Mouse (Mus musculus): Measurements from ENCODE around the gene Prelp. TPM values are rescaled to one million over a fixed set of nuclear protein-coding genes. Genes with fewer than 3 reads are reported as not detected.

Gene Prelp
- polyA plus RNA-seq, 1 experiment = 2.3 TPM

DNA sequence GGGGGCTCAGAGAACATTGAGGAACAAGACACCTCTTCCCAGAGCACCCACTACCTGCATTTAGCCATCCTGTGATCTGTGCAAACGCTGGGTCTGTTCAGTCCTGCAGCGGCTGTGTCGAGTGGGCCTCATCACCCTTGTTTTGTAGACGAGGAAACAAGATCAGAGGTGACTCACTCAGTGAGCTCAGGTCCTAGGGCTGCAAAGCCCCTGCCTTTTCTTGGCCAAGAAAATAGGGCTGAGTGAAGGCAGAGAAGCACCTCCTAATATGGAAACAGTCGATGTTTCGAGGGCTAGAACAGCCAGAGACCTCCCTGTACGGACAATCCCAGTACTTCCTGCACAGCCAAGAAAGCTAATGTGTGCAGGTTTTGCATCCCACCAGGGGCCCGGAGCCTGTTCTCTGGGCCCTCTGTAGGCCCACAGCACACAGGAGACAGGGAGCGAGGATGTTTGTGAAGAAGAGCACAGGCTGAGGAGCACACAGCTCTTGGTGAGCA is 22.1 kb downstream of the Prelp start:
- TF ChIP-seq MYOD1 (IDR thresholded peaks at IDR 0.05; ENCODE audit: control insufficient read depth in 1 of 3, insufficient read length in 2 of 3, low read depth in 2 of 3) (no peak), SRF (IDR thresholded peaks at IDR 0.05; ENCODE audit: control insufficient read depth, insufficient read length, low read depth) (peak; percentile 81), TCF12 (IDR thresholded peaks at IDR 0.05; ENCODE audit: insufficient read depth, poor library complexity, severe bottlenecking) (no peak), MAX (IDR thresholded peaks at IDR 0.05; ENCODE audit: low read depth) (no peak), E2F4 (IDR thresholded peaks at IDR 0.05; ENCODE audit: insufficient read depth) (no peak)
- H3K4me3 ChIP-seq = no peak overlapping the region
- no peaks in the 10 kb centered on the region for H3K27me3 ChIP-seq (ENCODE audit: control insufficient read depth, insufficient read depth, insufficient read length)
- no peak overlapping the region for H3ac ChIP-seq (ENCODE audit: control insufficient read depth, insufficient read length)
- peak overlapping the region; percentile 43 for H3K4me2 ChIP-seq (ENCODE audit: low read depth)
- no peaks in the 10 kb centered on the region for H3K79me2 ChIP-seq (ENCODE audit: control insufficient read depth, insufficient read depth)
- no peaks in the 10 kb centered on the region for H3K36me3 ChIP-seq (ENCODE audit: control insufficient read depth, insufficient read depth)

DNA sequence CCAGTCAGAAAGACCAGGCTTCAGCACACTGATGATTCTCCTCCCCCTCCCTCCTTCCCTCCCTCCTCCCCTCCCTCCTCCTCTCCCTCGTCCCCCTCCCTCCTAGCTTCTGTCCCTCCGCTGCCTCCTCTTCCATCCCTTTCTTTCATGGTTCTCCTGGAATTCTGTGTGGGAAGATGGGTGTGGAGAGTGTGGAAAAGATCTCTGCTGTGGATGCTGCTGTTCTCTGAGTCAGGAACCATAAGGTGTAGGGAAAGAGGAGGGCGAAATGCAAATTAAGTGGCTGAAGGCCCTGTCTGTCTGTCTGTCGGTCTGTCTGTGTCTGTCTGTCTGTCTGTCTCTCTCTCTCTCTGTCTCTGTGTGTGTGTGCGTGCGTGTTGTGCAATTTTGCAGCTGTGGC is 23.9 kb downstream of the Prelp start:
- no peak overlapping the region for H3K4me2 ChIP-seq (ENCODE audit: low read depth)
- H3K36me3 ChIP-seq (ENCODE audit: control insufficient read depth, insufficient read depth) = no peaks in the 10 kb centered on the region
- no peak overlapping the region for H3K4me3 ChIP-seq
- TF ChIP-seq POLR2AphosphoS2 (IDR thresholded peaks at IDR 0.05; ENCODE audit: insufficient read length, low read depth) (no peak), MAX (IDR thresholded peaks at IDR 0.05; ENCODE audit: low read depth) (no peak), CEBPB (IDR thresholded peaks at IDR 0.05; ENCODE audit: insufficient read depth, poor library complexity, severe bottlenecking) (no peak), USF1 (IDR thresholded peaks at IDR 0.05; ENCODE audit: low read depth) (no peak), REST (IDR thresholded peaks at IDR 0.05; ENCODE audit: insufficient read depth, insufficient read length) (no peak), POLR2A (IDR thresholded peaks at IDR 0.05; ENCODE audit: insufficient read length, low read depth) (no peak), MYOG (IDR thresholded peaks at IDR 0.05; ENCODE audit: control insufficient read depth in 1 of 3, insufficient read depth in 1 of 3, insufficient read length in 2 of 3, low read depth in 2 of 3) (no peak)
- H3K79me2 ChIP-seq (ENCODE audit: control insufficient read depth, insufficient read depth) = no peaks in the 10 kb centered on the region
- H3ac ChIP-seq (ENCODE audit: control insufficient read depth, insufficient read length) = no peak overlapping the region
- H3K27me3 ChIP-seq (ENCODE audit: control insufficient read depth, insufficient read depth, insufficient read length) = no peaks in the 10 kb centered on the region

DNA sequence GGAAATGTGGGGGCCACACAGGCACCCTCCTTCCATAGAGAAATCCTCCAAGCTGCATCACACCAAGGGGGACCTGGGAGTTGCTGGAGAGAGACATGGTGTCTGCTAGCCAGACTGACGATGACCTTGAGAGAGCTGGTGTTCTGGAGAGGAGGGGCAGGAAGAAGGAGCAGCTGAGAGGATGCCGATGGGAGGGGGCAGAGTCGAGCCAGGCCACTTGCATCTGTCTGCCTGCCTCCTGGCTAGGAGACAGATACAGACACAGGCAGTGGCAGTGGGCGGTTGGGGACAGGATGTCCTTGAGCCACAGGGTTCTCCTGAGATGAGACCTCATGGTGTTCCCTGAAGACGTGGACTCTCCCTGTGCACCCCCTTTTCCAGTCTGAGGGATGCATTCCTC is 29.7 kb downstream of the Prelp start:
- H3K27me3 ChIP-seq (ENCODE audit: control insufficient read depth, insufficient read depth, insufficient read length) = no peaks in the 10 kb centered on the region
- TF ChIP-seq MYOG (IDR thresholded peaks at IDR 0.05; ENCODE audit: control insufficient read depth in 1 of 3, insufficient read depth in 1 of 3, insufficient read length in 2 of 3, low read depth in 2 of 3) (peak in 2 of 3 experiments; percentile 40 to 79), SRF (IDR thresholded peaks at IDR 0.05; ENCODE audit: control insufficient read depth, insufficient read length, low read depth) (no peak), TCF12 (IDR thresholded peaks at IDR 0.05; ENCODE audit: insufficient read depth, poor library complexity, severe bottlenecking) (no peak), E2F4 (IDR thresholded peaks at IDR 0.05; ENCODE audit: insufficient read depth) (no peak), POLR2AphosphoS2 (IDR thresholded peaks at IDR 0.05; ENCODE audit: insufficient read length, low read depth) (no peak), CEBPB (IDR thresholded peaks at IDR 0.05; ENCODE audit: insufficient read depth, poor library complexity, severe bottlenecking) (no peak), TCF3 (IDR thresholded peaks at IDR 0.05; ENCODE audit: insufficient read length, low read depth) (no peak), USF1 (IDR thresholded peaks at IDR 0.05; ENCODE audit: low read depth) (no peak), MYOD1 (IDR thresholded peaks at IDR 0.05; ENCODE audit: control insufficient read depth in 1 of 3, insufficient read length in 2 of 3, low read depth in 2 of 3) (peak in 2 of 3 experiments; percentile 80 to 91)
- no peak overlapping the region for H3K4me3 ChIP-seq
- no peaks in the 10 kb centered on the region for H3K36me3 ChIP-seq (ENCODE audit: control insufficient read depth, insufficient read depth)
- no peak overlapping the region for H3ac ChIP-seq (ENCODE audit: control insufficient read depth, insufficient read length)
- H3K79me2 ChIP-seq (ENCODE audit: control insufficient read depth, insufficient read depth) = no peaks in the 10 kb centered on the region
- H3K4me2 ChIP-seq (ENCODE audit: low read depth) = no peak overlapping the region

DNA sequence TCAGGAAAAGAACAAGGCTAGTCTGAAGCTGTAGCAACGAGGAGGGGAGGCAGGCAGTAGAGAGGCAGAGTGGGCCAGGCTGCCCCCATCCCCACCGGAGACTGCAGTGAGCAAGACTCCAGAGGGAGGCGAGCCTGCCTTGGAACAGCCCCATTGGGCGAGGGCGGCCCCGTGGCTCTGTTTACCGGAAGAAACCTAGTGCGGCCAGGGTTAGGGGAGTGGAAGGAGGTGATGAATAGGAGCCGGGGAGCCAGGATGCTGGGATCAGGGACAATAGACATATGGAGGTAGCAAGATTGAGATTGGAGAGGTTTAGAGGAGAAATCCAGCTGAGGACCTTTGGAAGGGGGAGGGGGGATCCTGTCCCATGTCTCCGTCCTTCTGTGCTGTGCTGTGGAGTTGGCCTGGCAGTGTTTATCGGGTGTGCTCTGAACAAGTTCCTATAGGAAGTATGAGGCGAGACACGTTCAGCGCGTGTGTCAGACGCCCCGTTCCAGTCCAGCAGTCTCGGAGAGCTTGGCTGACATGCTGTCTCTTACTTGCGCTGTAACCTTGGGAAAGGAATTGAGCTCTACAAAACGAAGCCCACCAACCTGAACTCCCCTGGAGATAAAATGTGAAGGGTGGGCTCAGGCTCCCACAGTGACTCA is 31.1 kb downstream of the Prelp start:
- TF ChIP-seq E2F4 (IDR thresholded peaks at IDR 0.05; ENCODE audit: insufficient read depth) = no peak
- TF ChIP-seq TCF12 (IDR thresholded peaks at IDR 0.05; ENCODE audit: insufficient read depth, poor library complexity, severe bottlenecking) = no peak
- no peak for TF ChIP-seq TCF3 (IDR thresholded peaks at IDR 0.05; ENCODE audit: insufficient read length, low read depth)
- no peak for TF ChIP-seq SRF (IDR thresholded peaks at IDR 0.05; ENCODE audit: control insufficient read depth, insufficient read length, low read depth)
- TF ChIP-seq CEBPB (IDR thresholded peaks at IDR 0.05; ENCODE audit: insufficient read depth, poor library complexity, severe bottlenecking) = no peak
- TF ChIP-seq MYOG (IDR thresholded peaks at IDR 0.05; ENCODE audit: control insufficient read depth in 1 of 3, insufficient read depth in 1 of 3, insufficient read length in 2 of 3, low read depth in 2 of 3) = no peak
- TF ChIP-seq MYOD1 (IDR thresholded peaks at IDR 0.05; ENCODE audit: control insufficient read depth in 1 of 3, insufficient read length in 2 of 3, low read depth in 2 of 3) = no peak
- TF ChIP-seq POLR2A (IDR thresholded peaks at IDR 0.05; ENCODE audit: insufficient read length, low read depth) = no peak
- no peak for TF ChIP-seq USF1 (IDR thresholded peaks at IDR 0.05; ENCODE audit: low read depth)
- no peak for TF ChIP-seq POLR2AphosphoS2 (IDR thresholded peaks at IDR 0.05; ENCODE audit: insufficient read length, low read depth)
- no peaks in the 10 kb centered on the region for H3K27me3 ChIP-seq (ENCODE audit: control insufficient read depth, insufficient read depth, insufficient read length)
- H3K4me3 ChIP-seq = no peak overlapping the region
- no peak overlapping the region for H3K4me2 ChIP-seq (ENCODE audit: low read depth)
- no peaks in the 10 kb centered on the region for H3K79me2 ChIP-seq (ENCODE audit: control insufficient read depth, insufficient read depth)
- H3K36me3 ChIP-seq (ENCODE audit: control insufficient read depth, insufficient read depth) = no peaks in the 10 kb centered on the region
- no peak overlapping the region for H3ac ChIP-seq (ENCODE audit: control insufficient read depth, insufficient read length)

DNA sequence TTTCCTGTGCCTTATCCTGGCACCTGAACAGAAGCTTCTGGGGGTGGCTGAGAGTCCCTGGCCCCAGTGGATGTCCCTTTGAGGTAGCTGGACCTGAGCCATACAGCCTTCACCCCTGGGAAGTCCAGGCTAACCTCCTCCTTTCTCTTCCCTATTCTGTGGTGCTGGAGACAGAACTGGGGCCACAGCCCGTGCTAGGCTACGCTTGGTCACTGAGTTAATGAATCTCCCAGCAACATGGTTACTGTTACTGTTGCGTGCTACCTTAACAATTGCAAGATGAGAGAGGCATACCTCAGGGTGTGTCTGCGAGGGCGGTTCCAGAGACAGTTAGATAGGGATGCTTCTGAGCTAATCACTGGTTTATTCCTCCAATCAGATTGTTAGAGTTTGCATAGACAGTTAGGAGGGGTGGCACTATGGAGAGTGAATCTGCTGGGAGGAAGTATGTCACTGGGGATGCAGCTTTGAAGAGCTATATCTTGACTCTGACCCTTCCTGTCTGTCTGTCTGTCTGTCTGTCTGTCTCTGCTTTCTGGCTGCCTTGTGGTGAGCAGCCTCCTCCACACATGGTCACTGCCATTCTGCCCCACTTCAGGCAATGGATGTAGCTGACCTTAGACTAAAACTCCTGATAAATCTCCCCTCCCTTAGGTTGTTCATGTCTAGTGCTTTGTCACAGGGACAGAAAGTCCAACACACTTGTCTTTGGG is 33.5 kb downstream of the Prelp start:
- TF ChIP-seq REST (IDR thresholded peaks at IDR 0.05; ENCODE audit: insufficient read depth, insufficient read length) = no peak
- no peak for TF ChIP-seq MYOG (IDR thresholded peaks at IDR 0.05; ENCODE audit: control insufficient read depth in 1 of 3, insufficient read depth in 1 of 3, insufficient read length in 2 of 3, low read depth in 2 of 3)
- TF ChIP-seq POLR2A (IDR thresholded peaks at IDR 0.05; ENCODE audit: insufficient read length, low read depth) = no peak
- TF ChIP-seq MAX (IDR thresholded peaks at IDR 0.05; ENCODE audit: low read depth) = no peak
- TF ChIP-seq USF1 (IDR thresholded peaks at IDR 0.05; ENCODE audit: low read depth) = no peak
- TF ChIP-seq E2F4 (IDR thresholded peaks at IDR 0.05; ENCODE audit: insufficient read depth) = no peak
- TF ChIP-seq POLR2AphosphoS2 (IDR thresholded peaks at IDR 0.05; ENCODE audit: insufficient read length, low read depth) = no peak
- no peak for TF ChIP-seq SRF (IDR thresholded peaks at IDR 0.05; ENCODE audit: control insufficient read depth, insufficient read length, low read depth)
- TF ChIP-seq TCF12 (IDR thresholded peaks at IDR 0.05; ENCODE audit: insufficient read depth, poor library complexity, severe bottlenecking) = no peak
- no peak for TF ChIP-seq CEBPB (IDR thresholded peaks at IDR 0.05; ENCODE audit: insufficient read depth, poor library complexity, severe bottlenecking)
- no peak for TF ChIP-seq MYOD1 (IDR thresholded peaks at IDR 0.05; ENCODE audit: control insufficient read depth in 1 of 3, insufficient read length in 2 of 3, low read depth in 2 of 3)
- TF ChIP-seq TCF3 (IDR thresholded peaks at IDR 0.05; ENCODE audit: insufficient read length, low read depth) = no peak
- H3K27me3 ChIP-seq (ENCODE audit: control insufficient read depth, insufficient read depth, insufficient read length) = no peaks in the 10 kb centered on the region

More for the DNA sequence above, 33.5 kb downstream of the Prelp start:
- H3K4me2 ChIP-seq (ENCODE audit: low read depth) = no peak overlapping the region
- no peak overlapping the region for H3K4me3 ChIP-seq
- no peaks in the 10 kb centered on the region for H3K79me2 ChIP-seq (ENCODE audit: control insufficient read depth, insufficient read depth)
- no peak overlapping the region for H3ac ChIP-seq (ENCODE audit: control insufficient read depth, insufficient read length)
- no peaks in the 10 kb centered on the region for H3K36me3 ChIP-seq (ENCODE audit: control insufficient read depth, insufficient read depth)
